Mouse (Mus musculus): ENCODE data around the gene Fgfr2.

The Fgfr2 gene

DNA sequence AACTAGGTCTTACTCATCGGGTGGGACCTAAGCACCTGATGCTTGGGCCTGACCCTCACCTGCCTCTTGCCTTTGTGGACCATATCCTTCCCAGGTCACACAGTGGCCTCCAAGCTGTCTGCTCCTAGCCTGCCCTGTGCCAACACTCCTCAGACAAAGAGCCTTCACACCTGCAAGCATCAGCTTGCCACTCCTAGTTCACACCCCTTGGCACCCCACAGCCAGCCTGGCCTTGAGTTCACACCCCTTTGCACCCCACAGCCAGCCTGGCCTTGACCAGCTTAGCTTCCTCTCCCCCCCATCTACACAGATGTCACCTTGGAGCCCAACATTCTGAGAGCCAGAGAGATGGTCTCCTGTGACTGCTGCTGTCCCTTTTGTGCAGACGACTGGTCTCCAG is 319.8 kb downstream of the Fgfr2 start:
- DNase-seq (ENCODE audit: low read depth, low spot score) = no peak

DNA sequence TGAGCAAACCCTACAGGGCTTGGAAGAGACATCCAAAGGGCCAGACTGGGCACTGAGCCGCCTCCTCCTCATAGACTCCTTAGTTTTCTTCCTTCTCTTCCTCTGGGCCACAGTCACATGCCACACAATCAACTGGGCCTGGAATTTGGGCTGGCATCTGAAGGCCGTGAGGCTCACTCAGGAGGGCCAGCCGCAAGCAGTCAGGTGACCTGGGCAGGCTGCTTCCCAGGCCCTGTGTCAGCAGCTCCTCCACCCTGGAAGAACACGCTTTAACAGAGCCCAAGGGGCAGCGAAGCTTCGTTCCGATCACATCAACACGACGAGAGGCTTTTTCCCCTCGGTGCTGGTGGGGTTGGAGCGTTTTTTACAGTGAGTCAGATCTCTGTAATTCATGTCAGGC is 320.5 kb downstream of the Fgfr2 start:
- no peak for DNase-seq (ENCODE audit: low read depth, low spot score)

DNA sequence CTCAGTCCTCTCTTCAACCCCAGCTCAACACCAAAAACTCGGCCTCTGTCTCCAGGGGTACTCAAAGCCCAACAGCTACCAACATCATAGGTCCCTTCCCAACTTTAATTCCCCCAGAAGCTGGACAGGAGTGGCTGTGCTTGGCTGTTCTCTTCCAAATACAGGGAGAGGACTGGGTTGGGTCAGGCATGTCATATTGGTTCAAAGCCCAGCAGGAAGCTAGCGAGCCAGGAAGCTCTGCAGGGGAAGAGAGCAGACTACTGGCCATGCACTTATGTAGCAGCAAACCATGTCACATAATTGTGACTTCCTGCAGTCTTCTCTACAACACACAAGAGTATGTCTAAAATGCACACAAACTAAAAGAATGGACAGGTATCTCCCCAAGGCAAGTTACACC is 321.1 kb downstream of the Fgfr2 start:
- DNase-seq (ENCODE audit: low read depth, low spot score) = no peak

DNA sequence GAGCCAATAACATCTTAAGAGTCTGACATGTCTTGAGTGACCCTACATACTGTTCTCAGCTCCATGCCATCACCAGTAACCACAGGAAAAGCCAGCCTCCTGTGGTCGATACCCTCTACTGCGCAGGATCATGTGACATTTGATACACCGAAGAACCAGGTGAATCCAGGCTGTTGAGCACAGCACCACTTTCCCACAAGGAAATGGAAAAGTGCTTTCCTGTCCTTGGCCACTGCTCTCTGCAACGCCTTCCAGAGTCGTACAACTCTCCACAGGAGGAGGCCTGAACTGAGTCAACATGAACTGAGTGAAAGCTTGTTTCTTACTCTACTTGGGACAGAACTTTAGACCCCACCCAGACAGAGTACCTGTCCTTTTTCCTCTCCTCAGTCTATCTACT is 321.6 kb downstream of the Fgfr2 start:
- no peak for DNase-seq (ENCODE audit: low read depth, low spot score)

DNA sequence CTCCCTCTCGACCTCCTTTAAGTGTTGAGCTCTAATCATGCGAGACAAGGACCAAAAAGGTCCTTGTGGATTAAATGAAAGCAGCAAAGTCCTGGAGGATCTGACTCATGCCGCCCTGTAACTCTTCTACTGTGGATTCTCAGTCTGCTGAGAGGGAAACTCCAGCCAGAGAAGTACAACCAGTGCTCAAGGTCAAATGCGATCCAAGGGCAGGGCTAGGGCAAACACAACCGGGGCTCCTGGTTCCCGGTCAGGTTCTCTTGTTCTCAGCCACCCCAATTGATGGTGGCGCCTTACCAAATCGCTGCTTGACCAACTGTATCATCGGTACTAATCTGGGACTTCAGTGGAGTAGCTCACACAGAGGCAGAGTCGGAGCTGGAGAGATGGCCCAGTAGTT is 322.3 kb downstream of the Fgfr2 start:
- no peak for DNase-seq (ENCODE audit: low read depth, low spot score)

DNA sequence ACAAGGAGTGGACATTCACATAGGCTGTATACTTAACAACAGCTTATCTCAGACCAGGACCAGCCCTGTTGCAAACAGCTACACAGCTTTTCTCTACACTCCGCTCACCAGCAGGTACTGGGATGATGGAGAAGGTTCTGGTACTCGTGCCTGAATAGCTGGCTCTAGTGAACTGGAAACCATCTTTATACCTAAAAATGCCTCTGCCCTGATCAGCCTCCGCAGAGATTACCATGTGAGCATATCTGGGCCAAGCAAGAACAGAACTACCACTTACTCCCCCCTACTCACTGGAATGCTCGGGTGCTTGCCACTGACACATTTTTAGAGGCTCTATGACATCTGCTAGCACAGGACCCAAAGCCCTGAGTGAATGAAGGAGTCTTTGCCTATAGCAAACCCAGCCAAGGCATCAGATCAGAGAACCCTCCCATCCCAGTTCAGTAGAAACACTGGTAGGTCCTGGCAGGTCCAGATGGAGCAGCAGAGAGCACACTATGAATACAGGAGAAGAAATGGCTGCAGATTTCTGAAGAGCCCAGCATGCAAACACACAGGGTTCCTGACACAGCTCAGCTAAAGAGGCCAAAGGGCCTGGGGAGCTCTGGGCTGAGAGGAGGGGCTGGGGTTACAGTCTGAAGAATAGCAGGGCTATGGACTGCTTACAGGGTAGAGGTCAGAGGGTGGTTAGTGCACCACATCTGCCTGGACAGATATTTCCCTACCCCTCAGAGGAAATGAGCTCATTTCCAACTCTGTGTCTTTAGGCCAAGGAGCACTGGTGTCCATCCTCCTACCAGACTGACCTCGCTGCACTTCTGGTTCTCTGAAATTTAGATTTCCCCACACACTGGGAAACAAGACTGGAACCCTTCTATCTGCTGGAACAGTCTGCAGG is 323.8 kb downstream of the Fgfr2 start:
- no peak for DNase-seq (ENCODE audit: low read depth, low spot score)

DNA sequence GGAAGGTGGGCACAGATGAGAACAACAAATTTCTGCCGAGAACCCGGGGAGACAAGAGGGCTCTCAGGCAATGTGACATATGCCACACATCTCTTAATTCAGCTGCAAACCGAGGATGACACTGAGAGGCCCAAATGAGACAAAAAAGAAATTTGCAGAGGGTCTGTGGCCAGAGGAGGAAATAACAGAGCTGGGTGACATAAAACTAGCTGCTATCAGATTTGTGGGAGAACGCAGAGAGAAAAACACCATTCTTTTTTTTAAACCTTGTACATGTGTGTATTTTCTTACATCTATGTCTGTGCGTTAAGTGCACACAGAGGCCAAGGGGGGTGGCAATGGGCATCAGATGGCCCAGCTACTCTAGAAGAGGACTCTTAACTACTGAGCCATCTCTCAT is 328.0 kb downstream of the Fgfr2 start:
- no peak for DNase-seq (ENCODE audit: low read depth, low spot score)

DNA sequence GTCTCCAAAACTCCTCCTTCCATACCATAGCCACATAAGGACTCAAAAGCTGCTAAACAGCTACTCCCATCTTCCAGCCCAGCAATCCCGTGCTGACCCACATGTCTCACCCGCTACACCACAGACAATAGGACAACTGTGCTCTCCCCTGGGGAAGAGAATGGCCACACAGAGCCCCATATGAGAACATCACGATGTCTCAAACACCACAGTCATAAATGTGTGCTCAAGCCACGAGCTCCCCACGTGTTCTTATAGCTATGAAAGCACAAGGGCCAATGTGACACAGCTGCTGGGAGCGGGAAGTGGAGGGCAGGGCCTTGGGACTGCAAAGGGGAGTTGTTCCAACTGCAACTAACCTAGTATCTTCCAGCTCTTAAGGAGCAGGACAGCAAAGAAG is 329.7 kb downstream of the Fgfr2 start:
- DNase-seq (ENCODE audit: low read depth, low spot score) = no peak

DNA sequence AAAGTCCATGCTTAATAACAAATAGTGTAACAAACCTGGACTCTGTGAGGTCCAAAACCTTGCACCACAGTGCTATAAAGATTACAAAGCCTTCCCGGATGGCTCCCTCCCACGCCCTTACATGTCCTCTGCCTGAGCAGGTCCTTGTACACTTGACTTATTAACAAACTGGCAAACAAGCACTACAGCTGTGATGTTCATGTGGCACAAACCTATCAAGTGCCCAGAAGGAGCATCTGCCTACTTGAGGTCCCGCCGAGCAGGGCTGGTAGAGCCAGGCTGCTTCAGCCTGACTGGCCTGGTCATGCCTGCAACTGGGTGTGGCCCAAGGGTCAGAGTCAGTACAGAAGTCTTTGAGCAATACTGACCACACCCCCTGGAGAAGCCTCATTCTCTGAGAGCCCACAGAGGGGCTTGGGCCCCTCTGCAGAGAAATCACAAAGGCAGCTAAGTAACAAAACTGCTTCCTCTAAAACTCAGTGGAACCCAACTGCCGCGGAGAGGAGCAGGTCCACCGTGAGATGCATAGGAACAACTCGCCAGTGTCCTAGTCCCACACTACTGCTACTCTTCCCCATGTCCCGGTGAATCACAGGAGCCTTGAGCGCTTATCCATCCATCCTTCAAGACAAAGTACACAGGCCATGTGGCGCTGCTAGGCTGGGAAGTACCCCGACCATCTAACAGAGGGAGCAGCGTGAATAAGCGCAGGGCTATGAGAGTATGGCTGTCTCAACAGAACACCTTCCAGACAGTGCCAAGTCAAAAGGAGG is 332.5 kb downstream of the Fgfr2 start:
- DNase-seq (ENCODE audit: low read depth, low spot score) = no peak

DNA sequence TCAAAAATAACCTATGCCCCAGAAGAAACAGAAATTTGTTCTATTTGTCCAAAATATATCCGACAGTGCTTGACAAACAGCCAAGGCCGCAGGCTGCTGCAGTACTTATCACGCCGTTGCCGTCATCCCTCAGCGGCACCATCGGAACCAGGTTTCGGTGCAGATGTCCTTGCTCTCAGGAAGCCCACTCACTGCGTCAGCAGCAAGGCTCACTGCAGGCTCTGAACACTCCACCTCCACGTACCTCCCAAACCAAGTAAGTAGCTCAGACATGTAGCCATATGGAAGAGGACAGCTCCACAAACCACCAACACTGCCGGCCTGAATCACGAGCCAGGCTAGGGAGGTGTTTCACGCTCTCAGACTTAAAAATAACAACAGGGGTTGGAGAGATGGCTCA is 334.3 kb downstream of the Fgfr2 start:
- no peak for DNase-seq (ENCODE audit: low read depth, low spot score)

DNA sequence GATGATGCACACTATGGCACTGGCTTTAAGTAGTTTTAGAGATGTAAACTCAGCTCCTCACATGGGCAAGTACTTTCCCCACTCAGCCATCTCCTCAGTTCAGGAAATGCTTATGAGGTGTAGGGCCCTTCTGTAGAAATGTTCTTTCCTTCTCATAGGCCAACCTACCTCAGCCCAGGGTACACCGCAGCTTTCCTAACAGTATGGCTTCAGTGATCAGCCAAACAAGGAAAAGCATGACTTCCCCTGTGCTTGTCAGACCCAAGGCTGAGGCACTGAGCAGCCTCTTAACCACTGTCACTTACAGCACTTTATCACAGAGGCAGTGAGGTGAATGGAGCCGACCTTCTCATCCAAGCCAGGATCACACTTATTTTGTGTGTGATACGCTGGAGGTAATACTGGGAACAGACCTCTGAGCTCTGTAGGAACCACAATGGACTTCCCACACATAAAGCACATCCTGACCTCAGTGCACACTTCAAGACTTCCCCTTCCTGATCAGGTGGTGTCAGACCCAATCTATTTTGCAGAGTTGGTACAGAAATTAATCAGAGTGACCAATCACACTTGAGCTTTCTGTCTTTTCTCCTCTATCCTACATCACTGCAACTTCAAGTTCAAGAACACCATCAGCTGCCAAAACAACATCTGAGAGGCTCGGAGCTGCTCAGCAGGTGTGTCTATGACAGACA is 335.5 kb downstream of the Fgfr2 start:
- DNase-seq (ENCODE audit: low read depth, low spot score) = no peak

DNA sequence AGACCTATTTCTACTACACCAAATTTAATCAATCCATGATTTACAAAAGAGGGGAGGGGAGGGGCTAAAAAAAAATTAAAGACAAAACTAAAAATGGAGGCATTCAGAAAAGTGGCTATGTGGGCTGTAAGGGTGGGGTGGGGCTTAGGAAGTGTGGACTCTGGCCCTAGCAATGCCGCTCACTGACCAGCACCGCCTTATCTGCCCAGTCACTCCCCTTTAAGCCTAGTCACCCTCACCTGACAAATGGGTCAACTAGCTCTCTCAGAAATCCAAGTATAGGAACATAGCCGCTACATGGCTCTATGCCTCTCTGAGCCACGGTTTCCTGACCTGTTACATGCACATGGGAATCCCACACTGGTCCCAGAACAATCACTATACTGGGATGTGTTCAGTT is 336.1 kb downstream of the Fgfr2 start:
- no peak for DNase-seq (ENCODE audit: low read depth, low spot score)

DNA sequence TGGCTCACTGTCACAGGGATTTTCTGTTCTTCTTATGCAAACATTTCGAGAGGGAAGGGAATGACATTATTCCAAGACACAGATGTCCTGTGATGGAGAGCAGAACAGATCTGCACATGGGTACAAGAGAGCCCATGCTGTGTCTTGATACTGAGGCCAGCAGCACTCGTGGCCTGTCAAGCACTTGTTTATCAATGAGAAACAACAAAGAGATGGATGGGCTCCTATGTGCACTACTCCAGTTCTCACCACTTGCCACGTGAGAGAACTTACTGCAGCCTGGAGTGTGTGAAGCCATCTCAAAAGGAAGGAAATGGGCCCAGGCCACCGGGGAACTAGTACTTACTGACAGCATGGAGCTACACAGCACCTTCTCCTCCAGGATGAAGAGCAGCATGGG is 336.6 kb downstream of the Fgfr2 start:
- no peak for DNase-seq (ENCODE audit: low read depth, low spot score)

DNA sequence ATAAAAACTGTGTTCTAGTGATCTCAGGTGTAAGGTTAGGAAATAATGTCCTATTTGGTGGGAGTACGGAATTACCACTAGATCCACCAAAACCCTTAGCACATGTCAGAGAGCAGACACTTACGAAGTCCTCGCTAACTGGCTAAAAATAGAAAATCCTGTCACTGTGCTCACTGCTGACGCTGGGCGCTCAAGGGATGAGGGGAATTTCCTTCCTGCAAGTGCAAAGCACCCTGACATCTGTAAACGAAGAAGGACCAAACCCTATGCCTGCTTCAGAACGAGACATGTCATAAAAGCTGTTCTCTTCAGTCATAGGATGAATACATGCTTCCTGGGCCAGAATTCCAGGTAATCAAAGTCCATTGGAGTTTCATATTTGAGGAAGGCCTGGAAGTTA is 337.1 kb downstream of the Fgfr2 start:
- DNase-seq (ENCODE audit: low read depth, low spot score) = no peak

DNA sequence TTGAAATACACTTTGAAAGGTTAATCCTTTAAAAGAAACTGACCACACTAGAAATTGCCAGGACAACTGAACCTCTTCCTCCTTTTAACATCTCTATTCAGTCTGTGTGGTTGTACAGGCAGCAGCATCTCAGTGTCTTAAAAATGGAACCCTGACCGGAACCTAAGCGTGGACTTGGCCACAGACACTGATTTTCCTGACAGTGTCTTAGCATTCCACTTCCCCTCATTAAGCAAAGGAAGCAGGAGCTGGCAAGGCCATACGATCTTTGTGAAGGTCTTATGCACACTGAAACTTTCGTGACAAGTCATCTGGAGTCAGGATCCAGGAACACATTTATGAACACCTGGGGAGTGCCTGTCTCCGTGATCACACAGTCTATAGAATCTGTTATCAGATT is 339.0 kb downstream of the Fgfr2 start:
- DNase-seq (ENCODE audit: low read depth, low spot score) = no peak

DNA sequence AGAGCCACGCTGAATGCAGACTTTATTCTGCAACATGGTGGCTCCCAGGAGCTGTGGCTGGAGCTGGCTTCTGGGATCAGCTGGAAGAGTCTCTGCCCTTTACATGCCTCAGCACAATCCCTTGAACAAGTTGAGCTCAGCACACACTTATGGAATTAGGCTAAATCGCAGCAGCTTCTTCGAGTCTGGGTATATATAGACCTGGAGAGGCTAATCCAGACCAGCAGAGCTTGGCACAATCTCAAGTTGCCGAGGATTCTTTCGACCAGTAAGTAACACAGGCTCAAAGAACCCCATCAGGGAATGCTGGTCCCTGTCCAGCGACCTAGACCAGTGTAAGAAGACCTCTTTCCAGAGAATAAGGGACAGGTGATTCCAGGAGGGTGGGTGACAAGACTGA is 341.3 kb downstream of the Fgfr2 start:
- no peak for DNase-seq (ENCODE audit: low read depth, low spot score)

DNA sequence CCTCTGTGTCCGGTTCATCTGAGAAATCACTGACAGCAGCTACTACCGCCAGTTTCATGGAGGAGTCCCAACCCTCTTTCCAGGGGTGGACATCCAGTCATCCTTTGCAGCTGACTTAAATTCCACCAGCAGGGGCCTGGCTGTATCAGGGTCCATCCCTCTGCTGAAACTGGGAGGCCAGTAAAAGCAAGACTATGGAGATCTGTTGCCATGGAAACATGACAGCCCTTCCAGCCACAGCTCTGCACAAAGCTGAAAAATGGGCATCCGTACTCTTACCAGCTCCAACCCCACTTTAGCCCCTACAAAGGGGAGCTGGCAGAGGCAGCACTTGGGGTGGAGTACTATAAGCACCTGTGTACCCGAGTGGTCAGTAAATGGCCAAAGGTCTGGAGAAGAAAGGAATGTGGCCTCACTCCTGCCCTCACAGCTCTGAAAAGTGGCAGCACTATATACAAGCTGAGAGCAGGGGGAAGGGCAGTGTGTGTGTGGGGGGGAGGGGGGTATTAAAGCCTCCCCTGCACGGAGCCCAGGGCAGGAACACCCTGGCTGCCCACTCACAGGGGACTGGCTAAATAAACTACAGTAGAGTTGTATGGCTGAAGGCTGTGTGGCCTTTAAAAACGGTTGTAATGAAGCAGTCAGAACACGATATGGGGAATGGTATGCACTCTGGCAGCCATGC is 341.9 kb downstream of the Fgfr2 start:
- DNase-seq (ENCODE audit: low read depth, low spot score) = peak; percentile 42

DNA sequence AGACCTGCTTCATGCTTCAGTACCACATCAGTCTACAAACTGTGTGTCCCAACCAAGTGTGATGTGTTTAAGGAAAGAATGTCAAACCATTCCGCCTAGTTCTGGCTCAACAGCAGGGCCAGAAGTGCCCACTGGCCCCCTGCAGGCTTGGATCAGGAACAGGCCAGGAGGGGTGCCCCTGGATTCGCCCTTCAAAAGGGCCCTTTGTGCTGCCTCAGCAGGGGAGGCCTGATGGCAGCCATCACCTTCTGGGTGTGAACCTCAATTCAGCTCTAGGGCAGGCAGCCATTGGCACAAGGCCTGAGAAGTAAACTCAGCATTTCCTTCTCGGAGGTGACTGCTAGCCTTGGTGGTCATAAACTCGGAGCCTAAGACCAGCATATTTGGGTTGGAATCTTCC is 342.5 kb downstream of the Fgfr2 start:
- DNase-seq (ENCODE audit: low read depth, low spot score) = peak; percentile 94

DNA sequence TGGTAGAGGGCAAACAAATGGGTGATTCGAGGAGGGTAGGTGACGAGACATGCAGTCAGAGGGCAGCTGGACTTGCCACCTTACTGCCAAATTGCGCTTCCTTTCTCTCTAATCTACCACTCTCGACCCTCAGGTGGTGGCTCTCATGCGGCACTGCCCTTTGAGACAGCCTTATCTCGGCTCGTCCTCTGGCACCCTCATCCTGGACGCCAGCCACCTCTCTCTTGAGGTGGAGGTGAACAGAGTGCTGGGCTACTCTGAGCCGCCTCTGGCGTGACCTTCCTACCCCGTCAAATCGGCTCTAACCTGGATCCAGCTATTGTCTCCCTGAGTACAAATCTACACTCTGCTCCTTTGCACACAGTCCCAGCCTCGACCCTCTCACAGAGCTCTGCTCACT is 344.5 kb downstream of the Fgfr2 start:
- no peak for DNase-seq (ENCODE audit: low read depth, low spot score)

DNA sequence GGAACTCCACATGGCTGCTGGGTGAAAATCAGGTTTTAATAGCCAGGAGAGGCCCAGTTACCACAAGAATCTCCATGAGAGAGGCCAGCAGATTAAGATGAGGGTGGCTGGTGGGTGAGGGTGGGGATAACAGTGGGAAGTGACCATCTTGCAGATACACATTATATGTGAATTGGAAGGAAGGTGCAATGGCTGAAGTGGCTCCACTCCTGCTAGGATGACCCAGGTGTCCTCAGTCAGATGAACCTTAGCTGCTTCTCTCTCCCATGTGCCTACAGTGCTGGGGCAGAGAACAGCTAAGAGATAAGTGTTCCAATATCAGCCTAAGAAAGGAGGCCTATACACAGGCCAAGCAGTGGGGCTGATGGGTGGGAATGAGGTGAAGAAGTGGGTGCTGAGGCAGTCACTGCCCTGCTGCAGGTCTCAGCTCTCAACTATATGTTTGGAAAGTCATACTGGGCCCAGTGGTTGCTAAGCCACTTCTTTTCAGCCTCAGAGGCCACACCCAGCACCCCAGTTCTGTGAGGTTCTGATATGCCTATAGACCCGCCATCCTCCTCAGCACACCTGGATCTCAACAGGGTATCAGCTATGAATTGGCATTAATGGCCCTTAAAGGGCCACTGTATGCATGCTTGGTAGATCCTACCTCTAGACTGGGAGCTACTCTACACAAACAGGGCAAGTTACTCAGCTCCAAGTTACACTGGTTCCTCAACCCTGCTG is 345.3 kb downstream of the Fgfr2 start:
- DNase-seq (ENCODE audit: low read depth, low spot score) = no peak

DNA sequence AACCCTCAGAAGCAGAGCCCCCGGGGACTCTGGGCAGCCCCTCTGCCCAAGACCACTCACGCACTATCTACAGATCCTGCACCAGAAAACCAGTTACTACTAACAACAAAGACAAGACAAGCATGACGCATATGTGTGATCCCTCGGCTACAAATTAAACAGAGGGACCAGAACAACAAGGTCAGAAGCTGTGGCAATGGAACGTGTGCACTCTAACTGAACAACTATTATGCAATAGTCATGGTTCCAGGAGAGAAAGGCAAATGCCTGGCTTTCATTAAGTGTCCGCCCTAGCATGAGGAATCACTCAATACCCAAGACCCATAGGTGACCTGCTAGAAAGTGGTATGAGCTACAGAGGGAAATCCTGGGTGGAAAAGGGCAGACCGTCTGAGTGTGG is 346.0 kb downstream of the Fgfr2 start:
- DNase-seq (ENCODE audit: low read depth, low spot score) = no peak

Measured in ZHBTc4 (cell line).